Mouse (Mus musculus) E14TG2a.4 (cell line): ENCODE data around the gene Cep41.

Experiments used
- H3K27me3 ChIP-seq: 2 replicates; pipeline ENCODE4 v1.6.1; 2014; ENCODE audit warnings: low read length, control low read depth; ENCODE audit not compliant: insufficient read depth
- H3K36me3 ChIP-seq: 2 replicates; pipeline ENCODE4 v1.6.1; 2014; ENCODE audit warnings: low read length, control low read depth; ENCODE audit not compliant: insufficient read depth
- H3K4me1 ChIP-seq: replicated peaks from 2 replicates; pipeline ENCODE4 v1.6.1; 2014; ENCODE audit warnings: low read depth, low read length, control low read depth
- H3K4me3 ChIP-seq: replicated peaks from 2 replicates; pipeline ENCODE4 v1.5.1; 2014; ENCODE audit warnings: mild to moderate bottlenecking, low read length
- H3K9me3 ChIP-seq: 2 replicates; pipeline ENCODE4 v1.6.1; 2014; ENCODE audit warnings: low read length, control low read depth
- CTCF ChIP-seq: conservative IDR thresholded peaks from 2 replicates; pipeline ENCODE4 v1.5.1; 2014; ENCODE audit warnings: low read length
- NANOG ChIP-seq: IDR thresholded peaks from 2 replicates; pipeline ENCODE4 v1.6.1; 2014; ENCODE audit warnings: borderline replicate concordance, low read length, mixed read lengths
- POU5F1 ChIP-seq: IDR thresholded peaks from 2 replicates; pipeline ENCODE4 v1.6.1; 2014; ENCODE audit warnings: low read length, borderline replicate concordance

Gene Cep41

GRCm38 (mm10) chr6:30734988-30735727, 41.6 kb upstream of the Cep41 start:
- H3K9me3 ChIP-seq, result peaks cover 93% of the 10 kb centered on the region
- no peak overlapping the region for H3K4me3 ChIP-seq
- TF ChIP-seq CTCF (no peak), NANOG (no peak), POU5F1 (no peak)

GRCm38 (mm10) chr6:30734465-30734864, 40.9 kb upstream of the Cep41 start:
- H3K4me1 ChIP-seq, result no peaks in the 10 kb centered on the region
- H3K36me3 ChIP-seq, result no peaks in the 10 kb centered on the region
- TF ChIP-seq CTCF (no peak), NANOG (no peak), POU5F1 (no peak)
- no peaks in the 10 kb centered on the region for H3K27me3 ChIP-seq
- H3K9me3 ChIP-seq, result peaks cover 86% of the 10 kb centered on the region
- no peak overlapping the region for H3K4me3 ChIP-seq

More at GRCm38 (mm10) chr6:30734988-30735727, 41.6 kb upstream of the Cep41 start:
- Histone ChIP-seq H3K27me3 (no peaks in the 10 kb centered on the region), H3K4me1 (no peaks in the 10 kb centered on the region), H3K36me3 (peaks cover 2% of the 10 kb centered on the region; the same call in 1 of the 2 replicates)

- Histone ChIP-seq H3K4me3 (peak overlapping the region; percentile 57), H3K27me3 (no peaks in the 10 kb centered on the region), H3K4me1 (no peaks in the 10 kb centered on the region), H3K9me3 (peaks cover 70% of the 10 kb centered on the region), H3K36me3 (no peaks in the 10 kb centered on the region)
- TF ChIP-seq CTCF, result no peak; the same call in 1 of the 2 replicates
- TF ChIP-seq POU5F1, result no peak
- TF ChIP-seq NANOG, result no peak
Measured at GRCm38 (mm10) chr6:30732571-30733130, 39.1 kb upstream of the Cep41 start.

- Histone ChIP-seq H3K36me3 (no peaks in the 10 kb centered on the region), H3K27me3 (no peaks in the 10 kb centered on the region), H3K4me3 (no peak overlapping the region), H3K9me3 (peaks cover 47% of the 10 kb centered on the region), H3K4me1 (no peaks in the 10 kb centered on the region)
- TF ChIP-seq POU5F1, result no peak
- no peak for TF ChIP-seq CTCF
- no peak for TF ChIP-seq NANOG
Measured at GRCm38 (mm10) chr6:30730301-30730971, 36.9 kb upstream of the Cep41 start.

- Histone ChIP-seq H3K4me1 (no peaks in the 10 kb centered on the region), H3K36me3 (no peaks in the 10 kb centered on the region), H3K4me3 (no peak within 1 kb of the TSS), H3K9me3 (no peaks in the 10 kb centered on the region), H3K27me3 (0 out of 2 replicates have a peak, but pooled peaks cover 3% of the 10 kb centered on the region)
- TF ChIP-seq POU5F1, result no peak
- TF ChIP-seq CTCF, result no peak
- TF ChIP-seq NANOG, result no peak
Measured at GRCm38 (mm10) chr6:30723331-30723730, 29.8 kb upstream of the Cep41 start, which contains the start of gene Mest. TSS of gene Mest (plus strand) at chr6:30723547.

- TF ChIP-seq POU5F1, result no peak
- no peak for TF ChIP-seq NANOG
- TF ChIP-seq CTCF, result no peak
- no peaks in the 10 kb centered on the region for H3K36me3 ChIP-seq
- no peaks in the 10 kb centered on the region for H3K4me1 ChIP-seq
- no peak overlapping the region for H3K4me3 ChIP-seq
- H3K9me3 ChIP-seq, result no peaks in the 10 kb centered on the region
- 0 out of 2 replicates have a peak, but pooled peaks cover 5% of the 10 kb centered on the region for H3K27me3 ChIP-seq
Measured at GRCm38 (mm10) chr6:30722385-30723164, 29.0 kb upstream of the Cep41 start.

- 0 out of 2 replicates have a peak, but pooled peaks cover 5% of the 10 kb centered on the region for H3K27me3 ChIP-seq
- TF ChIP-seq POU5F1, result no peak
- TF ChIP-seq CTCF, result no peak
- TF ChIP-seq NANOG, result no peak
- H3K36me3 ChIP-seq, result no peaks in the 10 kb centered on the region
- 0 out of 2 replicates have a peak, but pooled peaks cover 2% of the 10 kb centered on the region for H3K4me1 ChIP-seq
- no peak overlapping the region for H3K4me3 ChIP-seq
- H3K9me3 ChIP-seq, result no peaks in the 10 kb centered on the region
Measured at GRCm38 (mm10) chr6:30716796-30717195, 23.2 kb upstream of the Cep41 start.
